Mouse (Mus musculus) B cell, adult 2 months (primary cell): ENCODE data around the gene Sh2d6.
A peak's percentile ranks its signal among the peaks of the same experiment; 100 is the strongest.
"Not testable (repeated sequence)": the region's sequence is repeated elsewhere in the genome, so short reads cannot be mapped to it uniquely, and the experiment has no call there.

ENCODE experiments used
- DNase-seq, 2 experiments: peaks; one replicate each; pipeline ENCODE4 v3.0.0; 2022

Sh2d6 gene

DNA sequence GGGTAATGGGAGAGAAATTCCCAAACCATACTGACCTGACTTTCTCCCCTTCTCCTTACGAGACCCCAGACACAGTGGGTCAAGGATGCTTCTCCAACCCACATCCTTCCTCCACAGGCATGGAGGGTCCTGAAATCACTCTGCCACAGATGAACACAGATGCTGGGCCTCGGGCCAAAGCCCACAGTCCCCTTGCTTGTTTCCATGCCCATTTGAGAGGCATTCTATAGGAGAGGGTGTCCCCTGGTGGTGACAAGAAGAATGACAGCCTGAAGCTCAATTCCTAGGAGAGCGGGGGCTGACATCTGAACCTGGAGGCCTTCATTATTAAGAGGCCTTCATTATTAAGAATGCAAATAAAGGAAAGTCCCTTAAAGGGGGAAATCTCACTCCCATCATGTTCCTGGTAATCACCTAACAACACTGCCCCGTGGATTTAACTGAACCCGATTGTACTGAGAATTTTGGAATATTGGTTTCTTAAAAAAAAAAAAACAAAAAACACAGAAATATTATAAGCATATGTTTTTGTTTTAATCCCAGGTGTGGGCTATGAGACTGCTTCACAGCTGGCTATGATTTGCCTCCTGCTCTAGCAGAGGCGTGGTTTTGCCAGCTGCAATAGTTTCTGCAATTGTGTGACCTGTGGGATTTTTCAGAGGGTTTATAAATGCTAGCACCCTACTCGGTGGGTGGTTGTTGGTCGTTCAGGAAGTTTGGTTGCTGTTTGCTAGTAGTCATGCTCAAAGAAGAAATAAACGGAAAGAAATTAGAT lies 12.7 kb upstream of the Sh2d6 start:
- DNase-seq = peak; percentile 79 to 83

- DNase-seq = not testable (repeated sequence)
Observed at GRCm38 (mm10) chr6:72533555-72533954, 12.0 kb upstream of the Sh2d6 start.

- no peak for DNase-seq
Observed at GRCm38 (mm10) chr6:72532580-72532979, 11.1 kb upstream of the Sh2d6 start.

DNA sequence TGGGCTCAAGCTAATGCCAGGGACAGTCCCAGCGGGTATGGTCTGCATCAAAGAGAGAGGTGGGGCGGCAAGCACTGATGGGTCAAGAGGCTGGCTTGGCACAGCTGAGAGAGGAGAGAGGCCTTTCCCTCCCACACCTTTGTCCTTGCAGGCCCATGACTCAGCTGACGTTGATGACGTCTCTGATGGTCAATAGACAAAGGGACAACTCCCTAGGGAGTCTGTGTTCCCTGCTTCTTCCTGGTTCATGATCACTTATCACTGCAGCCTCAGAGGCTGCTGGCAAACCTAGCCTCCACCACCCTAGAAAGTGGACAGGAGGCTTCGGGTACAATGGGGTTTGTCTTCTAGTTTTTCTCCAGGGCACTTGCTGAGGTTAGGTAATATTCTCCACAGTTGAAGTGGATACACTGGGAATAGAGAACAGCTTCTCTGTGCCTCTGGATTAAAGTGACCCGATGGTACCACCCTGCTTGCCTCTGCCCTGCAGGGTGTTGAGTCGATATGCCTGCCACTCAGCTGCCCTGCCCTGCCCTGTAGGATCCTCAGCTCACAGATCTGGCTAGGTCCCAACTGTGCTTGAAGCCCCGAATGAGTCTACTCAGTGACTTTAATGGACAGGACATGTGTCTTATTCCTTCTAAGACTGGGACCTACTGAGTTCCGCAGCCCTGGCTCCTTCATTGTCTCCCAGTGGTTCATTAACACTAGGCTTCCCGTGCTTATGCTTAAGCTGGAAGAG lies 7.1 kb upstream of the Sh2d6 start:
- DNase-seq = no peak

GRCm38 (mm10) chr6:72527070-72527469 lies 5.6 kb upstream of the Sh2d6 start:
- DNase-seq = no peak

DNA sequence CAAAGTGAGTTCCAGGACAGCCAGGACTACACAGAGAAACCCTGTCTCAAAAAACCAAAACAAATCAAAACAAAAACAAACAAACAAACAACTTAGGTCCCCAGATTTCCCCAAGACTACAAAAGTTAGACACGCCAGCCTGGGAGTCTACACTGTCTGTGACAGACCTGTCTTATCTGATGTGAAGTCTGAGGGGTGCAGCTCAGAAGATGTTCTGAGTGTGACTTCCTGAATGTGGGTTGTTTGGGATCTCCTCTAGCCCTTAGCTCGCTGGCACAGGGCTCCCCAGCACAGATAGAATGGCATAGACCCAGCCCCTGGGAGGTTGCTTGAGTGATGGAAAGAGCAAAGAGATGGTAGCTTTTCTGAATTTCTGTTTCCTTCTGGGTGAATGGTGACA lies 2.7 kb upstream of the Sh2d6 start:
- DNase-seq = no peak

GRCm38 (mm10) chr6:72523222-72523621 lies 1.7 kb upstream of the Sh2d6 start:
- no peak for DNase-seq

DNA sequence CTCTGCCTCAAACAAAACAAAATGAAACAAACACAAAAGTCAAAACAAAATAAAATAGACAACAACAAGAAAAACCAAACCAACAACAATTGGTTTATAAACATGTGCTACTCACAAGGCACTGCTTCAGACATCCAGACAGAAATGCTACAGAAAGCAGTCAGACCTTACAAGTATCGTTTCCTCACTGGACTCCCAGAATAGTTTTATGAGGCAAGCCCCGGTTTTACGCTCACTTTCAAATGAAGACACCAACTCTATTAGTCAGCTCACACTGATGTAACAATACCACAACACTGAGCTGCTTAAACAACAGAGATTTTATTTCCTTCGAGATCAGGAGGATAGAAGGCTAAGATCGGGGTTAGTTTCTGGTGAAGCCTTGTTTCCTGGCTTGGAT lies 781 bp upstream of the Sh2d6 start:
- no peak for DNase-seq

GRCm38 (mm10) chr6:72520904-72521303 lies 603 bp downstream of the Sh2d6 start:
- no peak for DNase-seq

- peak; percentile 30 to 51 for DNase-seq
Observed at GRCm38 (mm10) chr6:72519892-72520663, 1.4 kb downstream of the Sh2d6 start.

- DNase-seq = no peak
Observed at GRCm38 (mm10) chr6:72519303-72519702, 2.2 kb downstream of the Sh2d6 start.

GRCm38 (mm10) chr6:72518842-72519241 lies 2.7 kb downstream of the Sh2d6 start:
- DNase-seq = no peak

DNA sequence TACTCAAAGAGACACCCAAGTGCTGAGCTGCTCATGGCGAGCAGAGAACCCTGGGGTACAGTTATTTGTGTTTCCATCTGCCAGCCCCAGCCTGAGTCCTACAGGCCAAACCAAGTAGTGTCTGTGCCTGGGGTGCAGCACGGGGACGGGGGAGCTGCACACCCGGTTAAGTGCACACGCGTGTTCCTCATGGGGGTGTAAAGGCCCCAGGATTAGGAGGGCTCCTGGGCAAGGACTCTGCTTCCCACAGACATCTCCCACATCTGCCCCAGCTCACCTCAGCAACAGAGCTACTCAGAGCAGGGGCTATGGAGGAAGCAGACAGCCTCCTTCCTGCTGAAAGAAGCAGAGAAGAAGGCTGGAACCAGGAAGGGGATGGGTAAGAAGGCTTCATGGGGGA lies 5.9 kb downstream of the Sh2d6 start:
- DNase-seq = no peak

- DNase-seq = no peak
Observed at GRCm38 (mm10) chr6:72513071-72513440, 8.5 kb downstream of the Sh2d6 start.

GRCm38 (mm10) chr6:72512386-72513070 lies 9.0 kb downstream of the Sh2d6 start:
- DNase-seq = peak; percentile 73 to 76

DNA sequence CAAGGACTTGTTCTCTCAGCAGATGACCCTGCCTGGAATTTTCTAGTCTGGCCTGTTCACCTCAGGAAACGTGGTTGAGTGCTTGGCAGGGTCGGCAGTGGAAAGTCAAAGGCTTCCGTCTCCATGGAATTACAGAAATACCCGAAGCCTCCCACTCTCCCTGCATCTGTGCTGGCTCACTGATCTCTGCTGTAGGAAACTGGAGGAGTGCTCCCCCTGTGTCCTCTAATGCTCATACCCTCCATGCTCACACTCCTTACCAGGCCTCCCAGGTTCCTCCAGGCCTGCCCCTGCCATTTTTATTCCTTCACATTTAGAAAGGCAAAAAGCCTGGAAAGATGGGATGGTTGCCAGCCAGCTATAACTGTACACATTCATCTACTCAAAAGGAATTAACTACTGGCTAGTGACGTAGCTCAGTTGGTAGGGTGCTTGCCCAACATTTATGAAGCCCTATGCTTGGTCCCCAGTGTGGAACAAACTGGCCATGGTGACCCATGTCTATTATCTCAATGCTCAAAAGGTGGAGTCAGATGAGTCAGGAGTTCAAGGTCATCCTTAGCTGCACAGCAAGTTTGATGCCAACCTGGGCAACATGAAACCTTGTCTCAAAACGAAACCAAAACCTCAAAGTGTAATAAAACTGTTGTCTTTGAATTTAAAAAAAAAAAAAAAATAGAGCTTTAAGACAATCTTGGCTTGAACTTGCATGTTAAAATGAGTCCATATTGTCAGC lies 10.7 kb downstream of the Sh2d6 start:
- no peak for DNase-seq

- DNase-seq = no peak
Observed at GRCm38 (mm10) chr6:72509872-72510435, 11.6 kb downstream of the Sh2d6 start.

DNA sequence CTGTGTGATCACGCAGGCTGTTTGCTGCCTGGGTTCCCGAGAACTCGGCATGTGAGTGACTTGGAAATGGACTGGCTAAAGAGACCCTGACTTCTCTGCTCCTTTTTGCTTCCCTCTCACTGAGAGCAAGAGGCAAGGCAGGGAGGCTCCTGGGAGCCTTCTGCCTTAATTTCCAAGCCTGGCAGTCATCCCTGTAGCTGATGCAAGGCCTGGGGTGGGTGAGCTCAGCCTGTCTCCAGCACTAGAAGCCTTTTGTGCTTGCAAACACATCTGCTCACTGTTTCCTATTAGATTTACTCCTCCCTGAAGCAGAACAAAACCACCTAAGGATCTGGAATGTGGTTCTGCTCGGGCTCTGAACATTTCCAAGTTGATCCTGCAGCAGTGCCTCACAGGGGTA lies 12.9 kb downstream of the Sh2d6 start:
- DNase-seq = no peak

- DNase-seq = no peak
Observed at GRCm38 (mm10) chr6:72506104-72506503, 15.4 kb downstream of the Sh2d6 start.

DNA sequence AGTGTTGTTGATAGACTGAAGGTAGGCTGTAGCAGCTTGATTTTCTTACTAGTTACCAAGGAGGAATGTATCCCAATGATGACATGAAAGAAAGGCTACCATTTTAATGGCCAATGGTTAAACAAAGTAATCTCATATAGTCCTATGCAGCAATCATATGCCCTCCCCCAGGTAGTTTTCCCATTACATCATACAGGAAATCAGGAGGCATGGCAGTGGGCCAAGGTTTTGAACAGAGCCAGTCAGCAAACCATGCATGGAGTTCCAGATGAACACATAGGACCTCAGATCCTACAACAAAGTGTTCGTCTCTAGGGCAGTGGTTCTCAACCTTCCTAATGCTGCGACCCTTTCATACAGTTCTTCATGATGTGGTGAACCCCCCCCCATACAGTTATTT lies 17.6 kb downstream of the Sh2d6 start:
- no peak for DNase-seq

DNA sequence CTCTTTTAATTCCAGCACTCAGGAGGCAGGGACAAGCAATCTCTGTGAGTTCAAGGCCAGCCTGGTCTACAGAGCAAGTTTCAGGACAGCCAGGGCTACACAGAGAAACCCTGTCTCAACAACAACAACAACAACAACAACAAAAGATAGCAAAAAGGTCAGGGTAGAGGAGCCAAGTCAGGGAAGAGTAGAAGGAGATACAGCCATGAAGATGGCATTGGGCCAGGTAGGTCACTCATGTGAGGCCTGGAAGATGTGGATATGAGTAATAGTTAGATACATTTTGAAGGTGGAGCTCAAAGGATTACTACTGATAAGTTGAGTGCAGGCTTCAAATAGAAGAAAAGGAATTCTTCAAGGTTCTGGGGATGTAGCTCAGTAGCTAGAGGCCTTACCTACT lies 18.2 kb downstream of the Sh2d6 start:
- no peak for DNase-seq

DNA sequence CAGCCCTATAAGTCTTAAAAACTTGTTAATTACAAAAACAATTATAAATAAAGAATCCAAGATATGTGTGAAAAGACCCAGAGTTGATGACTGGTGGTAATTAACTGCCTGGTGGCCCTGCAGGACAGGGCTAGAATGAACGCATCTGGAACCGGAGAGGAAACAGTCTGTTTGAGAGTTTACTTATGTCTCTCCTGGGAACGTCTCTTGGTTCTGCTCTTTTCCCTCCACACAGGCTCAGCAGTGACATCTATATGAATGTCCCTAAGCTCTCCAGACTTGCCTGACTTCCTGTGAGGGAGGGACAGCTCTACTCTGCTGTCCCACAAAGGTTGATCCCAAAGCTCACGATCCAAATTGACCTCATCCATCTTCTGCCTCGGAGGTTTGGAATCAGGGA lies 22.6 kb downstream of the Sh2d6 start:
- no peak for DNase-seq
